Mouse (Mus musculus) embryonic stem cell, embryonic (primary cell): Measurements from ENCODE around the gene Mycbpap.

ENCODE experiments used
- CTCF ChIA-PET, 4 experiments: fragments of 300-600 bp in 2 of 4; fragments of 350-600 bp in 2 of 4; sonication (Branson Sonifier 250); formaldehyde crosslinking; loops; one replicate each; lab custom pipeline; 2022; ENCODE audit warnings: inconsistent platforms in 2 of 4; lab: Charles Lee
- POLR2A ChIA-PET, 4 experiments: fragments of 300-600 bp in 2 of 4; fragments of 350-600 bp in 2 of 4; sonication (Branson Sonifier 250); formaldehyde crosslinking; loops; one replicate each; lab custom pipeline; 2022; ENCODE audit warnings: antibody characterized with exemption in 4 of 4, inconsistent platforms in 1 of 4; lab: Charles Lee

Gene Mycbpap

DNA sequence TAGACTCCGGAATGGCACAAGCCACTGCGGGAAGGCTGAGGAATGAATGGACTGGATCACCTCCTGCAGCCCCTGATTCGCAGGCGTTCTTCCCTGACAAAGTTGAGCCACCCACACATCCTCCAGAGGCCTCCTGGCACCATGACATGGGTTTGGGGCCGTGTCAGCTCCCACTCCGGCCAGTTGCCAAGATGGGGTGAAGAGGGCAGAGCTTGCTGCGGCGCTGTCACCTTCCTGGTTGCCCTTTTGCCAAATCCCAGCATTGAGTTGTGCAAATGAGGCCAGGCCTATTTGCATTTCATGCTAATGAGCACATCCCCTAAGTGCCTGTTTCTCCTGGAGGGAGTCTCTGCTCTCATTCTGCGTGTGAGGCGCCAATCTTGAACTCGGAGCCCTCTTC lies 45.8 kb downstream of the Mycbpap start:
- POLR2A ChIA-PET = interaction anchor here in 3 of 4 experiments (0.7 to 1.5 kb wide), 5 partner anchors 11 to 278 kb away, joined by 3 to 5 read pairs (median 3); partner anchors contain the start of gene Spata20 (in 1 of the 3)
- CTCF ChIA-PET = interaction anchor here in 3 of 4 experiments (0.5 to 2.7 kb wide), 4 partner anchors 10 to 342 kb away, joined by 3 to 13 read pairs (median 4); partner anchors contain the start of gene Spata20 (in 2 of the 3)

DNA sequence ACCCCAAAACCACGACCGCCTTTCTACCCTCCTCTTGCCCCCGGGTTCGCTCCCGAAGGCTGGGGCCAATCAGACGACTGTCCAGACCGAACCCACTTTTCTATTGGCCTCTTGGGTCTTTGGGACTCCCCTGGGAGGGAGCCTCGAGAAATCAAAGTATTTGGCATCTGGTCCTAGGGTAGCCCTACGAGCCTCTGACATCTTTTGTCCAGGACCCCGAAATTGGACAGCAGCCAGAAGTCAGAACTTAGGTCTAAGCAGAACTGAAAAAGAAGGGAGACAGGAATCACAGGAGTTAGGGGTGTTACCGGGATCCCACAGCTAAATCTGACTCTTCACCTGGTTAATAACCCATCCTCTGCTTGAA lies 47.0 kb downstream of the Mycbpap start:
- CTCF ChIA-PET = interaction anchor here in 3 of 4 experiments (0.6 to 2.7 kb wide), 7 partner anchors 12 to 256 kb away, joined by 3 to 13 read pairs (median 4); partner anchors contain the start of genes Spata20 (in 3 of the 3) and Lrrc59 (in 1 of the 3)
- POLR2A ChIA-PET = interaction anchor here in 3 of 4 experiments (0.5 to 3.5 kb wide), 8 partner anchors 12 to 263 kb away, joined by 3 to 14 read pairs (median 4); partner anchors contain the start of genes Tob1 (in 2 of the 3), Ankrd40 (in 1 of the 3) and Spata20 (in 1 of the 3)

DNA sequence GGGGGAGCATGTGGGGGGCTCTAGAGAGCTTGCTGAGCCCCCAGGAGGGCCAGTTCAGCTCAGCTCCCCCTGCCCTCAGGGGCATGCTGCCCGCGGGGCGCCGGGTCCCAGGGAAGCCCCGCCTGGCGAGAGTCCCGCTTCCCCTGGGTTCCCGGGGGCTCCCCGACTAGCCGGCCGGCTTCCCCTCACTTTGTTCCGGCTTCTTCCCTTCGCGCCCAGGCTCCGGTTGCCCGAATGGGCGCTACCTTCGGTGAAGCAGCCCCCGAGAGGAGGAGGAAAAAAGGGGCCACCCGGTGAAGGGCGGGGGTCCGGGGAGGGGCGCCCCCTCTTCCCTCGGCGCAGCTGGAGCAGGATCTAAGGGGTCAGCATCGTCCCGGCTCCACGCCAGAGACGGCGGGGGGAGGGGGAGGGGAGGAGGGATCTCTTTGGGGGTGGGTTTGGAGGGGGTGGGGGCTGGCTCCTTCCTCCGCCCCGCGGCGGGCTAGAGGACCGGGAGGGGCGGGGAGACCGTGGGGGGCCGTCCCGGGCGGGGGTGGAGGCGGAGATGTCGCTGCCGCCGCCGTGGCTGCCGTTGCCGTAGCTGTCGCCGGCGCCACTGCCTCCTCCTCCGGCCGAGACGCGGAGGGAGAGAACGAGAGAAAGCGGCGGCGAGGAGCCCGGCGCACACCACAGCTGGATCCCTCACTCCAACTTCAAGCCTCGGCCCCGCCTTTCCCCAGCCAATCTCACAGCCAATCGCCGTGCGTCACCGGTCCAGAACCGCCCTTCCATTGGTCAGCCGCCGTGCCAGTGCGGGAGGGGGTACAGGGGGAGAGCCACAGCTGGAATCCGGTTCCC lies 47.6 kb downstream of the Mycbpap start, which contains the start of gene Cacna1g:
Cacna1g (minus strand) TSS at position 492 of the 837 bp plus-strand sequence.
- CTCF ChIA-PET = interaction anchor here in 3 of 4 experiments (0.6 to 2.7 kb wide), 9 partner anchors 12 to 256 kb away, joined by 3 to 13 read pairs (median 4); partner anchors contain the start of genes Spata20 (in 2 of the 3) and Lrrc59 (in 1 of the 3)
- POLR2A ChIA-PET = interaction anchor here (0.5 to 3.5 kb wide), 18 partner anchors 9 to 866 kb away, joined by 3 to 14 read pairs (median 3); partner anchors contain the start of genes Tob1 (in 2 of the 4), Ankrd40 (in 1 of the 4), Eme1 (in 1 of the 4) and Epn3 (in 1 of the 4)

DNA sequence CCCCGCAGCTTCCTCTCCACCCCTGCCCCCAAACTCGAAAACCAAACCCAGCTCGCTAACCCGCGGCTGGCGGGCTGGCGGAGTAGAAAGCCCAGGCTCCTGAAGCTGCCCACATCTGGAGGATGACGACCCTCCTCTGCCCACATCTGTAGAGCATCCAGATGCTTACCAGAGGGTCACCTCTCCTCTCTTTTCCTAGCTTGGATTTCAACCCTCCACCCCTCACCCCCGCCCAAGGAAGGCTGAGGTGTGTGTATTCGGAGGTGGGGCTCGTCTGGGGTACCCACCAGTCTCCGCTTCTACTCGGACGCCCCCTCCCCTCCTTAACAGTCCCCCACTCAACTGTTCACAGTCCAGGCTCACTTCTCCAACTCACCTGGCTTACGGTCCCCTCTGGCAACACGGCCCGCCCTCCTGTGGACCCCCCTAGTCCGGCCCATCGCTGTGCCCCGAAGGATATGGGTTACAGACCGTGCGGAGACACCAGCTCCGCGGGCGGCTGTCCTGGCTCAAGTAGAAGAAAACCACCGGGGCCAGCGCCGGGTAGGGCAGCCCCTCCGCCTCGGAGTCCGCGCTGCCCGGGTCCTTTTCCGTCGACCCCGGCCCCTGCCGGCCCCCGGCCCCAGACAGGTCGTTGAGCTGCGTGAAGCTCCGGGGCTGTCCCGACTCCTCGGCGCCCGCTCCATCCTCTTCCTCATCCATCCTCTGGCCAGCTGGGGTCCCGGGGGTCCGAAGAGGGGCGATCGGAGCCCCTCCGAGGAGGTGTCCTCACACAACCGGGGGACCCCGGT lies 48.4 kb downstream of the Mycbpap start:
- ChIA-PET CTCF (interaction anchor here (0.6 to 2.7 kb wide), 9 partner anchors 13 to 429 kb away, joined by 3 to 13 read pairs (median 4); partner anchors contain the start of gene Spata20 (in 3 of the 4)), POLR2A (interaction anchor here (0.5 to 3.5 kb wide), 19 partner anchors 10 to 867 kb away, joined by 3 to 14 read pairs (median 3); partner anchors contain the start of genes Ankrd40 (in 1 of the 4), Eme1 (in 1 of the 4), Epn3 (in 1 of the 4) and Luc7l3 (in 1 of the 4))

DNA sequence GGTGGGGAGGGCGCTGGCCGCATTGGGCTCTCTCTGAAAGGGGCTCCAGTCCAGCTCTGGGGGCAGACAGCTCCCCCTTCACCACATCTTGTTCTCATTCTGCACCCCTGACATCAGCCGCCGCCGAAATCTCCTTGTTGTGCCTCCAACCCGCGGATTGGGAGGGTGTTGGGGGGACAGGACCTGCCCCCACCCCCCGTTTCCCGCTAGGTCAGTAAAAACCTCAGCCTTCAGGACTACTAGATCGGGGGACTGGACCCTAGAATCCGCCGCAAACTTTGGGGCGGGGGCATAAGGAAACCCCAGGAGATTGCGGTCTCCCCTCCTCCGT lies 49.0 kb downstream of the Mycbpap start:
- POLR2A ChIA-PET = interaction anchor here in 3 of 4 experiments (0.8 to 3.5 kb wide), 9 partner anchors 11 to 476 kb away, joined by 3 to 14 read pairs (median 3); partner anchors contain the start of genes Luc7l3 (in 1 of the 3), Spata20 (in 1 of the 3) and Tob1 (in 1 of the 3)
- CTCF ChIA-PET = interaction anchor here in 3 of 4 experiments (0.6 to 1.6 kb wide), 6 partner anchors 13 to 428 kb away, joined by 3 to 6 read pairs (median 4); partner anchors contain the start of gene Spata20 (in 2 of the 3)

DNA sequence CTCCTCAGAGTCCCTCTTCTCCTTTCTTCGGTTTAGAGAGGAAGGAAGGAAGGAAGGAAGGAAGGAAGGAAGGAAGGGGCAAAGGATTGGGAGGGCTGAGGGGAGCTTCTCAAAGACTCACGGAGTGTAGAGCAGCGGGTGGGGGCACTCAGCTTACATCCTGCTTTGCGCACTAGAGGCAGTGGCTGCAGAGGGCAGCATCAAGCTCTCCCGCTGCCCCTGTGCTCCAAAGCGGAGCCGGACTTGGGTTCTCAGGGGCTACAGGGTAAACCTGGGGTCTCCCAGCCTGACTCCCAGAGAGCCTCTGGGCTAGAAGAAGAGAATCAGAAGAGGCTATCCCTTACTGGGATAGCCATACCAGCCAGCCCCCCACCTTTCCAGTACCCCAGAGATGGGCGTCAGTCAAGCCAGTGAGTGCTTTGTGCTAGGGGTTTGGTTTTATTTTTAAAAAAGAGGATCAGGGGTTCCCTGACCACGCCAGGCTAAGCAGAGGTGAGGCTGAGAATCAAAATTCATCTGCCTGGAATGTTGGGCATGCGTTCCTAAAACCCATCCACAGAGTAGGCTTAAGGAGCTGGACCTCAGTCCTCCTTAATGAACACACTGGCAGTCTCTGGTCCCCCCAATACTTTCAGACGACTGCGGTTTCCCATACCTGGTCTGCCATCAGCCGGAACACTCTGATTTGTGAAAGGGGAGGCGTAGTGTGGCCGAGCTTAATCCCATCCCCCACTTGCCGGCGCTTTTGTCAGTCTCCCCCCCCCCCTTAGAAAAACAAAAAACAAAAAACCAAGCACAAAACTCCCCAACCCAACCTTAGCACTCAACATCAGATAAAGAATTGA lies 49.6 kb downstream of the Mycbpap start:
- ChIA-PET POLR2A (interaction anchor here in 3 of 4 experiments (0.5 to 3.5 kb wide), 8 partner anchors 11 to 261 kb away, joined by 3 to 14 read pairs (median 3); partner anchors contain the start of genes Spata20 (in 1 of the 3) and Tob1 (in 1 of the 3)), CTCF (interaction anchor here (0.6 to 1.6 kb wide), 5 partner anchors 14 to 659 kb away, joined by 3 to 6 read pairs (median 4); partner anchors contain the start of gene Spata20 (in 2 of the 4))

DNA sequence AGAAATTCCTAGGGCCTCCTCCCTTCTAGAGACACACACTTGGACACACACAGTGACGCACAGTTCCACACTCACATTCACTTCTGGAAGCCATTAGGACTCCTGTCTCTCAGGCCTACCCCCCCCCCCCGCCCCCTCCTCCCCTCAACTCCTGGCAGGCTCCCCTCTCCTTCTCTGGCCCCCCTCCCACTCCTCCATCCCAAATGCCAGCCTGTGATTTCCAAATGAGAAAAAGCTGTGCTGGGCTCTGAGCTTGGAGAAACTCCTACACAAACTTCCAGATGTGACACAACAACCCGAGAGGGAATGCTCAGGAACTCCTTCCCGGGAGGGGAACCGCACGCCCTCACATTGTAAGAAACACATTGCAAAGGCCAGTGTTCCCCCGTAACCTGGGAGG lies 51.2 kb downstream of the Mycbpap start:
- POLR2A ChIA-PET = interaction anchor here in 3 of 4 experiments (0.6 to 1.3 kb wide), 3 partner anchors 11 to 134 kb away, joined by 3 read pairs; no protein-coding TSS in a partner anchor
- CTCF ChIA-PET = no interaction called here

DNA sequence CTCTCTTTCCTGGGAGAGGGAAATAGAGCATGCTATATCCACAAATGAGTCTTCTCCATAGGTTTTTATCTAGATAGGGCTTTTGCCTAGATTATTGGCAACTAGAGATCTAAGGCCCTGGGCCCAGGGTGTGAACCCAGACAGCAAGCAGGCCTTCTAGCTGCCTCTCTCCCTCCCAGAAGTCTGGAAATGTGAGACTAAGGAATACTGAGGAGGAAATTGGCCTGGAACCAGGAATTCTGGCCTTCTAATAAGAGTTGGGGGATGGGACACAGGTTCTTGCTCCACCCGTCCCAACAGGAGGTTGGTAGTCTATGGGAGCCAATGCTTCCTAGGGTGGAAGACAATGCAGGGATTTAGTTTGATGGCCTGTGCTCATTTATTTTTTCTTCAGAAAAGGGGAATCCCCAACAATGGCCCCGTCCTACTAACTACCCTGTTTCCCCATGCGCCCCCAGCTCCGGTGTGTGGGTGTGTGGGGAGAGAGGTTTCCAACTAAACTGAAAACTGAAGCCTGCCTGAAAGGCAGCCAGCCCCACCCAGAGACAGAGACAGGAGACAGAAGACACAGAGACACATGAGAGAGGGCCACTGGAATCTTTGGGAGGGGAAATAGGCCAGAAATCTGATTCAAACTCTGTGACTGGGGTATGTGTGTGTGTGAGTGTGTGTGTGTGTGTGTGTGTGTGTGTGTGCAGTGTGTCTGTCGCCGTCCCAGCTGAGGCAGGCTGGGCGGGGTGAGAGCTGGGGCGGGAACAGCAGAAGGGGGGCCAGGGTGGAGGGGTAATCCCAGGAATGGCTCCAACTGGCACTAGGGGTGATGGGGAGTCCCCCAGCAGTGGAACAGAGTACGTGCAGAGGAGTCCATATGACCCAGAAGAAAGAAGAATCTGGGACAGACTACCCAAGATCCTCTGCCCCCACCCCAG lies 52.1 kb downstream of the Mycbpap start:
- ChIA-PET POLR2A (interaction anchor here in 2 of 4 experiments (0.7 to 1.3 kb wide), 2 partner anchors 10 to 39 kb away, joined by 3 read pairs; no protein-coding TSS in a partner anchor), CTCF (interaction anchor here in 1 of 4 experiments (0.8 kb wide), 1 partner anchor 17 kb away, joined by 4 read pairs; the partner anchor contains the start of gene Spata20)

DNA sequence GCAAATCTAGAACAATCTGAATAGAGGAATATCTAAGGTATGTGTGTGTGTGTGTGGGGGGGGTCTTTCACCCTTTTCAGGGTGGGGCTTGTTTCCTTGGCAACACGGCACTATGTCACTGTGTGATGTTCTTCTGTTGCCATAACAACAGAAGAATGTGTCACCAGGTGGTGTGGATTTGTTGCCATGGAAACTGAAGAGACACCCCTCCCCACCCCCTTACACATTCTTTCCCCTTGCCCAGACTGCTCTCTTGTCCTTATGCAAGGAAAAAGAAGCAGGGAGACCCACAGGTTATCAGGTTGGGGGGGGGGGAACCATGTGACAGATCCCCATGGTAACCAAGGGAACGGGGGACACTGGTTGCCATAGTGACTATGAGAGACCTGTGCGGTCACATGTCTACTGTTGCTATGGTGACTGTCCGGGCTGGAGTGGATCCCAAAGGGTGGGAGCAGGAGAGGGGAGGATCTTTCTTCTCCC lies 52.9 kb downstream of the Mycbpap start:
- CTCF ChIA-PET = no interaction called here
- POLR2A ChIA-PET = no interaction called here

DNA sequence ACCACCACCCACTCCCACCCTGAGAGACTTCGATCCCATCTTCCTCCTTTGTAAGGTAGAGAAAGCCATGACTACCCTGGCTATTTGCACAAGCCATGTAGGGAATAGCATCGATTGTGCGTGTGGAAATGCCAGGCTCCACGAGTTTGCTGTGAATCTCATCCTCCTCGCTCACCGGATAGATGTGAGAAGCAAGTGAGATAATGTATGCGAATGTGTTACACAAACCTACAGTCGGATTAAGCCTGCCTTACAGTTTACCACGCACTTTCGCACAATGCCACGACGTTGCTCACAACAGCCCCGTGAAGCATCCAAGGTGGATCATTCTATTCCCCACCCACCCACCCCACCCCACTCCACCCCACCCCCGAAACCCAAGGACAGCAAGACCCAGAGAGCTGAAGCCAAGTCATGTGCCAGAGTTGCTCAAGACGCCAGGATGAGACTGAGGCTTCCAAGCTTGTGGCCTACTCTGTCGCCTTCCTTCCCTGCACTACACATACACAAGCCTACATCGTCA lies 55.1 kb downstream of the Mycbpap start:
- ChIA-PET CTCF (no interaction called here), POLR2A (interaction anchor here in 1 of 4 experiments (1.2 kb wide), 1 partner anchor 17 kb away, joined by 4 read pairs; no protein-coding TSS in a partner anchor)

DNA sequence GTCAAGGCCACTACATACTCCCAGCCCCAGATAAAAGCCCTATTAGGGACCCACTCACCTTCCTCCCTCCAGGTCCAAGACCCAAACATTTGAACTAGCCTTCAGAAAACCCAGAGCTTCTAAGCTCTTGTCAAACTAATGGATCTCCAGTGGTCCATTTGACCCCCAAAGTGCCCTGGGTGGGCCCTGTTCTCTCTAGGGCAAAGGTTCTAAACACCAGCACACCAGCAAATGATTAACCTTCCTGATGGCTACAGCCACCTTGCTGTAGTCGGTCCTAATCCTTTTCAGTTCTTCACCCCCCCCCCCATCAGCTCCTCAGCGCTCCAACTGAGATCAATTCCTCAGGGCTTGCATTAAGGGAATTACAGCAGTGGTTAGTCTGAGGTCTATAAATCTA lies 57.4 kb downstream of the Mycbpap start:
- ChIA-PET CTCF (interaction anchor here in 2 of 4 experiments (0.6 to 1.0 kb wide), 3 partner anchors 22 to 135 kb away, joined by 3 to 4 read pairs (median 4); no protein-coding TSS in a partner anchor), POLR2A (interaction anchor here (0.6 to 0.7 kb wide), 6 partner anchors 11 to 589 kb away, joined by 3 to 9 read pairs (median 4); no protein-coding TSS in a partner anchor)

DNA sequence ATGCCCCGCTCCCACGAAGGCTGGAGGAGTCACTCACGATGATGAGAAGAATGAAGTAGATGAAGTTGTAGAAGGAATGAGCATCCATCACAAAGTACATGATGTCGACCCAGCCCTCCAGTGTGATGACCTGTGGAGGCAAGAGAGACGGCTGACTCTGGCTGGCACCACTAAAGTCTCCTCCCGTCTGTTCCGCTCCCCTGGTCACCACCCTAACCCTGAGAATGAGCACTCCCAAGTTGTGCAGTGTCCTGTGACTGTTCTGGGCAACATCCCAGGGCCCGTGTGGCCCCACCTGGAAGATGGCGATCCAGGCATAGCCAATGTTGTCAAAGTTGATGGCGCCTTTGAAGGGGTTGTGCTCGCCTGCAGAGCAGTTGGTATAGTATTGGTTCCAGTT lies 59.7 kb downstream of the Mycbpap start:
- ChIA-PET POLR2A (no interaction called here), CTCF (interaction anchor here in 1 of 4 experiments (0.7 kb wide), 1 partner anchor 151 kb away, joined by 7 read pairs; no protein-coding TSS in a partner anchor)

DNA sequence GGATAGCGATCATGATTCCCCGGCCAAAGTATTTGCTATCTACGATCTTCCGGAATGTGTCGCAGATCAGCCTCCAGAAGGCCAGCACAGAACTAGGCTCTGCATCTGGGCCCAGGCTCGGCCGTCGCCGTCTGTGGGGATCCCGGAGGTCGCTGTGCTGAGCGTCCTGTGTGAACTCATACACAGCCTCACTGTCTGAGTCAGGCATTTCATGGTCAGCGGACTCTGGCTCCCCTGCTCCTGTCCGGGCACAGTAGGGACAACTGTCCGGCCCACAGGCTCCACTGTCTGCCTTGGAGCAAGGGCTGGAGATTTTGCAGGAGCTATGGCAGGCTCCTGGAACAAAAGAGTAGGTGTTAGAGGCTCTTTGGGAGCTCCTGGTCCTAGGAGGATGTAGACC lies 64.5 kb downstream of the Mycbpap start:
- CTCF ChIA-PET = no interaction called here

DNA sequence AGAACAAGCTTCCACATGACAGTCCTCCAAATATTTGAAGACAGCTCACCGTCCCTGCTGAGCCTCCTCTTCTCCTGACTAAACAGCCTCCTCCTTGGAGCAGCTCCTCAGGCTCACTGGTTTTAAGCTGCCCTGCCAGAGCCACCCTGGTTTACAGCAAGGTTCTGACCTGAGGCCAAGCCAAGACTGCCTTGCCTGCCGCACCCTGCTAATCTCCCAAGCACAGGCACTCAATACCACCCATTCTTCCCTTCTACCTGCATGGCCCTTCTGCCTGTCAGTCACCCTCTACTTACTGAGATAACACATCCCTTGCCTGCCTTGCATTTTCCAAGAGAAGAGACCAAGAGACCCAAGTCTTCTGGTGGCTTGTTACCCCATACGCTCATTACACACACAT lies 65.2 kb downstream of the Mycbpap start:
- ChIA-PET POLR2A (interaction anchor here in 2 of 4 experiments (0.6 to 1.1 kb wide), 4 partner anchors 15 to 235 kb away, joined by 3 to 8 read pairs (median 6); no protein-coding TSS in a partner anchor), CTCF (interaction anchor here in 2 of 4 experiments (0.6 to 1.1 kb wide), 2 partner anchors 30 to 85 kb away, joined by 3 to 4 read pairs; partner anchors contain the start of gene Spata20 (in 1 of the 2))

More for the DNA sequence above, 64.5 kb downstream of the Mycbpap start:
- POLR2A ChIA-PET = no interaction called here
